Mouse (Mus musculus) CH12.LX (cell line): ENCODE measurements around the gene Rbfox1. TPM values are rescaled to one million over a fixed set of nuclear protein-coding genes. Genes with fewer than 3 reads are reported as not detected.

ENCODE experiments used
- DNase-seq: peaks from one replicate; pipeline ENCODE4 v3.0.0-alpha.2; 2013; ENCODE audit errors: extremely low read depth
- H3K27ac ChIP-seq: 2 replicates; pipeline ENCODE4 v1.5.1; 2012; ENCODE audit warnings: low read depth, mild to moderate bottlenecking, control low read depth, moderate library complexity; ENCODE audit not compliant: insufficient read depth
- H3K27me3 ChIP-seq: replicated peaks from 2 replicates; pipeline ENCODE3; 2012; ENCODE audit warnings: inconsistent platforms
- H3K36me3 ChIP-seq, 2 experiments: replicated peaks in 1 of 2; 2 replicates each; pipeline versions ENCODE3 to v1.6.1; 2012; ENCODE audit warnings: inconsistent platforms in 1 of 2, low read length in 1 of 2, mild to moderate bottlenecking in 1 of 2, mixed read lengths in 1 of 2, moderate library complexity in 1 of 2; ENCODE audit not compliant: control insufficient read depth in 1 of 2, insufficient read depth in 1 of 2
- H3K4me1 ChIP-seq, 2 experiments: 2 replicates each; pipeline ENCODE4 v1.6.1; 2012; ENCODE audit warnings: inconsistent platforms in 1 of 2, moderate library complexity in 1 of 2; ENCODE audit not compliant: insufficient read depth in 2 of 2, control insufficient read depth in 1 of 2
- H3K4me2 ChIP-seq: 2 replicates; pipeline ENCODE4 v1.6.1; 2012; ENCODE audit warnings: low read depth, mild to moderate bottlenecking, control low read depth; ENCODE audit not compliant: poor library complexity, insufficient read depth, severe bottlenecking
- H3K4me3 ChIP-seq, 3 experiments: fragments of 150-350 bp in 1 of 3; sonication (generic) in 1 of 3; replicated peaks in 1 of 3; 2 replicates each; pipeline versions ENCODE3 to v1.5.1; 2011 to 2012; ENCODE audit warnings: low read depth in 2 of 3, low read length in 2 of 3, mild to moderate bottlenecking in 2 of 3, moderate library complexity in 2 of 3, control low read depth in 1 of 3, improper control_type of control experiment in 1 of 3, inconsistent platforms in 1 of 3, mixed read lengths in 1 of 3; ENCODE audit not compliant: poor library complexity in 1 of 3
- H3K79me2 ChIP-seq: replicated peaks from 2 replicates; pipeline ENCODE4 v1.6.1; 2012; ENCODE audit warnings: mild to moderate bottlenecking, moderate library complexity; ENCODE audit not compliant: control insufficient read depth, poor library complexity, insufficient read depth, severe bottlenecking; ENCODE audit errors: extremely low read depth
- H3K9ac ChIP-seq: 2 replicates; pipeline ENCODE4 v1.6.1; 2012; ENCODE audit warnings: low read depth, mild to moderate bottlenecking, control low read depth, moderate library complexity; ENCODE audit not compliant: insufficient read depth
- H3K9me3 ChIP-seq: replicated peaks from 2 replicates; pipeline ENCODE3; 2012; ENCODE audit warnings: low read length, inconsistent platforms, mixed read lengths
- CHD1 ChIP-seq: IDR thresholded peaks from 2 replicates; pipeline ENCODE4 v1.6.1; 2012; ENCODE audit warnings: low read depth, low read length, improper control_type of control experiment, inconsistent platforms
- CTCF ChIP-seq, 2 experiments: IDR thresholded peaks in 1 of 2; conservative IDR thresholded peaks in 1 of 2; 2 replicates each; pipeline ENCODE4 v1.5.1; 2011 to 2012; ENCODE audit warnings: low read depth in 2 of 2, low read length in 2 of 2, improper control_type of control experiment in 1 of 2, inconsistent platforms in 1 of 2, mild to moderate bottlenecking in 1 of 2, moderate library complexity in 1 of 2
- EP300 ChIP-seq: IDR thresholded peaks from 2 replicates; pipeline ENCODE4 v1.6.1; 2011; ENCODE audit warnings: low read length, improper control_type of control experiment
- ETS1 ChIP-seq: conservative IDR thresholded peaks from 2 replicates; pipeline ENCODE4 v1.6.1; 2012; ENCODE audit warnings: low read depth, mild to moderate bottlenecking, inconsistent platforms, low read length, improper control_type of control experiment, moderate library complexity
- JUN ChIP-seq: IDR thresholded peaks from 2 replicates; pipeline ENCODE4 v1.6.1; 2011; ENCODE audit warnings: low read depth, mild to moderate bottlenecking, low read length, improper control_type of control experiment, moderate library complexity; ENCODE audit not compliant: insufficient read depth
- JUND ChIP-seq: conservative IDR thresholded peaks from 2 replicates; pipeline ENCODE4 v1.6.1; 2011; ENCODE audit warnings: low read depth, low read length, improper control_type of control experiment
- MAFK ChIP-seq: IDR thresholded peaks from 2 replicates; pipeline ENCODE4 v1.6.1; 2011; ENCODE audit warnings: low read length, improper control_type of control experiment; ENCODE audit not compliant: insufficient replicate concordance
- MAX ChIP-seq: IDR thresholded peaks from 2 replicates; pipeline ENCODE4 v1.6.1; 2011; ENCODE audit warnings: low read length, improper control_type of control experiment
- MAZ ChIP-seq: IDR thresholded peaks from 2 replicates; pipeline ENCODE4 v1.6.1; 2012; ENCODE audit warnings: low read depth, mild to moderate bottlenecking, inconsistent platforms, low read length, improper control_type of control experiment, moderate library complexity
- NELFE ChIP-seq: IDR thresholded peaks from 2 replicates; pipeline ENCODE4 v1.6.1; 2011; ENCODE audit warnings: low read depth, low read length, improper control_type of control experiment
- NRF1 ChIP-seq: IDR thresholded peaks from 2 replicates; pipeline ENCODE4 v1.6.1; 2014; ENCODE audit warnings: low read depth, mild to moderate bottlenecking, inconsistent platforms, low read length, improper control_type of control experiment, moderate library complexity
- PAX5 ChIP-seq: IDR thresholded peaks from 2 replicates; pipeline ENCODE4 v1.6.1; 2012; ENCODE audit warnings: low read length, inconsistent platforms, mixed read lengths
- POLR2A ChIP-seq: IDR thresholded peaks from 2 replicates; pipeline ENCODE4 v1.6.1; 2011; ENCODE audit warnings: low read depth, mild to moderate bottlenecking, improper control_type of control experiment, low read length
- POLR2AphosphoS2 ChIP-seq: IDR thresholded peaks from 2 replicates; pipeline ENCODE4 v1.6.1; 2011; ENCODE audit warnings: low read depth, low read length, improper control_type of control experiment
- RCOR1 ChIP-seq: conservative IDR thresholded peaks from 2 replicates; pipeline ENCODE4 v1.6.1; 2012; ENCODE audit warnings: low read depth, mild to moderate bottlenecking, inconsistent platforms, low read length, improper control_type of control experiment
- SIN3A ChIP-seq: IDR thresholded peaks from 2 replicates; pipeline ENCODE4 v1.6.1; 2012; ENCODE audit warnings: low read length, improper control_type of control experiment, inconsistent platforms
- SMC3 ChIP-seq: IDR thresholded peaks from 2 replicates; pipeline ENCODE4 v1.6.1; 2011; ENCODE audit warnings: low read depth, low read length, improper control_type of control experiment
- TCF12 ChIP-seq: IDR thresholded peaks from 2 replicates; pipeline ENCODE4 v1.6.1; 2014; ENCODE audit warnings: low read depth, mild to moderate bottlenecking, inconsistent platforms, low read length, improper control_type of control experiment
- UBTF ChIP-seq: IDR thresholded peaks from 2 replicates; pipeline ENCODE4 v1.6.1; 2012; ENCODE audit warnings: low read depth, mild to moderate bottlenecking, inconsistent platforms, low read length, improper control_type of control experiment, moderate library complexity
- USF1 ChIP-seq: IDR thresholded peaks from 2 replicates; pipeline ENCODE4 v1.6.1; 2014; ENCODE audit warnings: low read depth, mild to moderate bottlenecking, inconsistent platforms, low read length, improper control_type of control experiment
- ZMIZ1 ChIP-seq: IDR thresholded peaks from 2 replicates; pipeline ENCODE4 v1.6.1; 2012; ENCODE audit warnings: low read depth, mild to moderate bottlenecking, inconsistent platforms, low read length, improper control_type of control experiment
- ZNF384 ChIP-seq: IDR thresholded peaks from 2 replicates; pipeline ENCODE4 v1.6.1; 2012; ENCODE audit warnings: low read depth, low read length, improper control_type of control experiment, inconsistent platforms
- dilution Hi-C: fragments of 300-500 bp; cut with MboI; formaldehyde crosslinking; loops from 2 replicates; pipeline ENCODE4 v1.14.3; 2020; ENCODE audit warnings: low sequenced_read_pairs; ENCODE audit not compliant: extremely low pct_unique_long_range_greater_than_20kb, extremely low pct_ligation_motif_present
- in situ Hi-C: fragments of 300-500 bp; cut with MboI; formaldehyde crosslinking; loops from 3 replicates; pipeline ENCODE4 v1.14.3; 2019; ENCODE audit warnings: low sequenced_read_pairs, low pct_ligation_motif_present, low pct_unique_long_range_greater_than_20kb, mixed read lengths
- polyA plus RNA-seq: library from polyadenylated mRNA; unstranded; fragments of >175 nt; gene quantifications from 2 replicates; pipeline ENCODE4 v1.2.1, GENCODE M21; 2012; ENCODE audit warnings: low read depth; ENCODE audit not compliant: insufficient read length
- total RNA-seq, 2 experiments: library from RNA; depleted of rRNA; stranded (reverse); fragments of 300-350 nt in 1 of 2; fragments of >200 nt in 1 of 2; gene quantifications; 2 replicates each; pipeline ENCODE4 v1.2.3; 2012 to 2014

Rbfox1 gene
- total and polyA plus RNA-seq, 3 experiments = not detected

- H3K36me3 ChIP-seq = no peaks in the 10 kb centered on the region
- H3K9me3 ChIP-seq = peaks cover 93% of the 10 kb centered on the region
- dilution Hi-C loops = no loop called here
- no peak overlapping the region for H3K27ac ChIP-seq
- H3K27me3 ChIP-seq = no peaks in the 10 kb centered on the region
- H3K9ac ChIP-seq = no peak overlapping the region
- in situ Hi-C loops = no loop called here
- no peak overlapping the region for H3K4me2 ChIP-seq
- no peak for TF ChIP-seq MAX
- TF ChIP-seq JUND = no peak
- no peak for TF ChIP-seq CHD1
- TF ChIP-seq UBTF = no peak
- no peak for DNase-seq
- H3K4me1 ChIP-seq = no peaks in the 10 kb centered on the region
- H3K79me2 ChIP-seq = no peaks in the 10 kb centered on the region
- no peak overlapping the region for H3K4me3 ChIP-seq
These were observed 1084.8 kb downstream of the Rbfox1 start for GRCm38 (mm10) chr16:6969986-6970385.

GRCm38 (mm10) chr16:6976341-6976740, 1091.2 kb downstream of the Rbfox1 start:
- Histone ChIP-seq H3K4me1 (no peaks in the 10 kb centered on the region), H3K9me3 (peaks cover 83% of the 10 kb centered on the region), H3K27me3 (no peaks in the 10 kb centered on the region), H3K36me3 (no peaks in the 10 kb centered on the region), H3K4me2 (no peak overlapping the region), H3K27ac (no peak overlapping the region), H3K4me3 (no peak overlapping the region), H3K9ac (no peak overlapping the region), H3K79me2 (no peaks in the 10 kb centered on the region)
- TF ChIP-seq ZNF384 (no peak), EP300 (no peak), USF1 (no peak), MAZ (no peak), UBTF (no peak), JUND (no peak), POLR2A (no peak), POLR2AphosphoS2 (no peak), TCF12 (no peak), CTCF (conservative IDR thresholded peaks at IDR 0.05 in 1 of 2, IDR thresholded peaks at IDR 0.05 in 1 of 2; ENCODE audit: low read depth in 2 of 2, low read length in 2 of 2) (no peak), SIN3A (no peak), ETS1 (no peak), ZMIZ1 (no peak), SMC3 (no peak), PAX5 (no peak), NRF1 (no peak), RCOR1 (no peak), MAFK (no peak), NELFE (no peak), JUN (no peak)
- in situ Hi-C loops (no loop called here), dilution Hi-C loops (no loop called here)
- DNase-seq = no peak
